Mouse (Mus musculus) stomach, postnatal 0 days (tissue): ENCODE results near the gene Grk4. TPM values are rescaled to one million over a fixed set of nuclear protein-coding genes. Genes with fewer than 3 reads are reported as not detected.

ENCODE experiments used
- ATAC-seq: fragments of 200-750 bp; cut with Nextera tagmentation; 2 replicates; pipeline ENCODE4 v1.8.0; 2017; ENCODE audit not compliant: low FRiP score, low TSS enrichment
- DNase-seq: peaks from one replicate; pipeline ENCODE4 v3.0.0-alpha.2; 2016; ENCODE audit warnings: low spot score
- H3K27ac ChIP-seq: fragments of 300-500 bp; sonication (generic); replicated peaks from 2 replicates; pipeline ENCODE4 v1.5.1; 2014; ENCODE audit warnings: mild to moderate bottlenecking, control low read depth
- H3K27me3 ChIP-seq: fragments of 300-500 bp; sonication (generic); 2 replicates; pipeline ENCODE4 v1.6.1; 2014; ENCODE audit warnings: low read length; ENCODE audit not compliant: control insufficient read depth, insufficient read depth
- H3K36me3 ChIP-seq: fragments of 300-500 bp; sonication (generic); 2 replicates; pipeline ENCODE4 v1.6.1; 2014; ENCODE audit warnings: low read length, mixed read lengths; ENCODE audit not compliant: control insufficient read depth, insufficient read depth
- H3K4me1 ChIP-seq: fragments of 300-500 bp; sonication (generic); replicated peaks from 2 replicates; pipeline ENCODE4 v1.6.1; 2014; ENCODE audit warnings: antibody characterized with exemption; ENCODE audit not compliant: control insufficient read depth, insufficient read depth
- H3K4me2 ChIP-seq: fragments of 300-500 bp; sonication (generic); replicated peaks from 2 replicates; pipeline ENCODE4 v1.6.1; 2014; ENCODE audit warnings: low read depth, mild to moderate bottlenecking, control low read depth, moderate library complexity
- H3K4me3 ChIP-seq: fragments of 300-500 bp; sonication (generic); 2 replicates; pipeline ENCODE4 v1.5.1; 2014; ENCODE audit warnings: low read depth, low read length, control low read depth
- H3K9ac ChIP-seq: fragments of 300-500 bp; sonication (generic); 2 replicates; pipeline ENCODE4 v1.6.1; 2014; ENCODE audit warnings: mild to moderate bottlenecking, low read length, control low read depth, mixed read lengths
- H3K9me3 ChIP-seq: fragments of 300-500 bp; sonication (generic); 2 replicates; pipeline ENCODE4 v1.6.1; 2016; ENCODE audit warnings: low read length; ENCODE audit not compliant: control insufficient read depth
- CTCF ChIP-seq: IDR thresholded peaks from 2 replicates; pipeline ENCODE4 v1.5.1; 2016; ENCODE audit warnings: antibody characterized with exemption, low read depth, mild to moderate bottlenecking, moderate library complexity
- EP300 ChIP-seq: optimal IDR thresholded peaks from 2 replicates; pipeline ENCODE3; 2016; ENCODE audit warnings: antibody characterized with exemption
- WGBS: fragments of 180-500 bp; shearing (Covaris S2); extraction: QIAGEN DNeasy Blood & Tissue Kit; methylation state at CpG from one replicate; pipeline ENCODE4 v1.1.7; 2014; 5-methylcytosine and 5-hydroxymethylcytosine counted together
- polyA plus RNA-seq: library from polyadenylated mRNA; unstranded; fragments of >200 nt; fragmentation: Nextera tagmentation; extraction: Ambion mirVana; gene quantifications from 2 replicates; pipeline ENCODE4 v1.2.1, GENCODE M21; 2015

Gene Grk4
- polyA plus RNA-seq, 1 experiment from 2014 or later, result 1.2 TPM

DNA sequence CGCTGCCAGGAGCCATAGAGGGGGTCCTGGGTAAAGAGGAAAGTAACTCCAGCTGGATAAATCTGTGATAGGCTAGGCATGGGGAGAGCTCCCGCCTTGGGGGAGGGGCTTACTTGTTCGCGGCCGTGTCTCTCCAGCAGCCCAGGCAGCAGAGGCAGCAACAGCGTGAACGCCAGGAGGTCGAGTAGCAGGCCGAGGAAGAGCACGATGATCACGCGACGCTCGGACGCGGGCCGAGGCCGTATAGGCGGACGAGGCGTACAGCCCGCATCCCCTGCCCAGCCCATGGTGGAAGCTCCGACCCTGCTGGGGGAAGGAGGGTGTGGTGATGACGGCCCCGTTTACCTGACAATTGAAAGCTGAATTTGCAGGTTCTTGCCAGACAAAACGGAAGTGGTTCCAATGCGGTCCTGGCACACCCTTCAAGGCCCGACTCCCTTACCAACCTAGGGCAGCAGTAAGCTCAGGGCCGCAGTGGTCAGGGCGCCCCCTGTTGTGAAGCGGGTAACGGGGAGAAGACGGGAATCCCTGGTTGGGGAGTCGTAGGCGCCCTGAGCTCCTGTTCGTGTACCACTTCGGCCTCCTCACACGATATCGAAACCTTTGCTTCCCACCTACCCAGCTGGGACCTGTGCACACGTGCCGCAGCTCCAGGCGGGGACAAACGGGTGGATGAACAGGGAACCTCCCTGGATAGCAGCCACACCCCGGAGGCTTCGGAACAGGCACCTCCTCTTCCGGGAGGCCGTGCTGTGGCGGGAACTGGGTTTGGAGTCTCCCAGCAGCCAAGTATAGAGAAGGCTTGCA is 23.5 kb upstream of the Grk4 start, which contains the start of gene Mfsd10:
Gene Mfsd10, minus strand, starts transcription at position 732 of the 807 bp plus-strand sequence.
- H3K9ac ChIP-seq, result peak within 1 kb of the TSS; percentile 74
- TF ChIP-seq CTCF (peak; percentile 67), EP300 (no peak)
- H3K27ac ChIP-seq, result peak within 1 kb of the TSS; percentile 85
- no peaks in the 10 kb centered on the region; the same call in 1 of the 2 replicates for H3K4me1 ChIP-seq
- H3K36me3 ChIP-seq, result peaks cover 20% of the 10 kb centered on the region
- peak within 1 kb of the TSS; percentile 64 for H3K4me3 ChIP-seq
- peak; percentile 88 for ATAC-seq
- under 1% methylated on average over 48 of the region's 48 CpGs for WGBS
- H3K27me3 ChIP-seq, result no peaks in the 10 kb centered on the region
- H3K4me2 ChIP-seq, result peak within 1 kb of the TSS; percentile 93
- peak; percentile 85 for DNase-seq
- H3K9me3 ChIP-seq, result no peaks in the 10 kb centered on the region

DNA sequence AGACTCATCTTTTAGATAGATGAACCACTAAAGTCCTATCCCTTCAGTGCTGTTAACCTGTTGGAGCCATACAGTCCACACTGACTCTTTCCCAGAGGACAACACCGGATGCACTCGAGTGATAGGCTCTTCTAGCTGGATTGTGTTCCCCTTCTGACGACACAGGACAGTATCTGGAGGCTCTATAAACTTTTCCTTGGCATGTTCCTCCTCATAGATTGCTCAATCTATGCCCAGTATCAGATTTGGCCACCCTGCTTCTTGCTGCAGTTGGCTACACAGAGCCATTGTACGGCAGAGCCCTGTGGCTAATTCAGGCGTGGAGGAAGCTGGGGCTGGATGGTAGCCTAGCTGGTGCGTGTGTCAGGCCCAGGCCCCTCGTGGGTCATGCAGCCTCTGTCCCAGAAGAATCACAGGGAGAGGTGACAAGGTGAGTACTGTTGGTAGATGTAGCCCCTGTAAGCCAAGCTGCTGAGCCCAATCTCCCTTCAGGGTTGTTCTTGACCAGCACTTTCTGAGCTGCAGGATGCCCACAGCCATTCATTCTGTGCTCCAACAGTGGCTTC is 22.5 kb upstream of the Grk4 start:
- peak overlapping the region; percentile 93 for H3K4me2 ChIP-seq
- no peak overlapping the region for H3K4me3 ChIP-seq
- H3K27ac ChIP-seq, result peak overlapping the region; percentile 49; the same call in 1 of the 2 replicates
- peaks cover 22% of the 10 kb centered on the region for H3K36me3 ChIP-seq
- H3K27me3 ChIP-seq, result no peaks in the 10 kb centered on the region
- no peaks in the 10 kb centered on the region; the same call in 1 of the 2 replicates for H3K4me1 ChIP-seq
- H3K9ac ChIP-seq, result no peak overlapping the region
- 76% methylated on average over 7 of the region's 7 CpGs for WGBS
- DNase-seq, result no peak
- ATAC-seq, result no peak
- TF ChIP-seq CTCF, result no peak
- TF ChIP-seq EP300, result no peak
- no peaks in the 10 kb centered on the region for H3K9me3 ChIP-seq

DNA sequence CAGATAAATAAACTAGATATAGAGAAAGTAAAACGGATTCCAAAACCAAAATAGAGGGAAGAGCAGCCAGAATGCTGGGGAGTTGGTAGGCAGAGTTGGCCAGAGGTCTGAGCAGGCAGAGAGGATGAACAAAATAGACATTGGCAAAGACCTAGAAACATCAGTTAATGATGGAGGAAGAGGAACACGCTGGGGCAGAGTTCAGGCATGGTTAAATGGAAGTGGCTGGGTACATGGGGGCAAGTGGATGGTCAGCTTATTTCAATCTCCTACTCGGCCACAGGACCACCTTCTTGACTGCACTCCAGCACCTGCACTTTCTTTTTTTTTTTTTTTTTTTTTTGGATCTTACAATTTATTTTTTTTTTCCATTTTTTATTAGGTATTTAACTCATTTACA is 18.2 kb upstream of the Grk4 start:
- Histone ChIP-seq H3K4me1 (no peaks in the 10 kb centered on the region), H3K9ac (no peak overlapping the region), H3K27ac (no peak overlapping the region), H3K27me3 (no peaks in the 10 kb centered on the region), H3K9me3 (no peaks in the 10 kb centered on the region), H3K4me2 (no peak overlapping the region), H3K4me3 (no peak overlapping the region), H3K36me3 (peaks cover 31% of the 10 kb centered on the region)
- ATAC-seq, result no peak
- no peak for DNase-seq
- no peak for TF ChIP-seq CTCF
- WGBS, result 86% methylated on average over 3 of the region's 3 CpGs

DNA sequence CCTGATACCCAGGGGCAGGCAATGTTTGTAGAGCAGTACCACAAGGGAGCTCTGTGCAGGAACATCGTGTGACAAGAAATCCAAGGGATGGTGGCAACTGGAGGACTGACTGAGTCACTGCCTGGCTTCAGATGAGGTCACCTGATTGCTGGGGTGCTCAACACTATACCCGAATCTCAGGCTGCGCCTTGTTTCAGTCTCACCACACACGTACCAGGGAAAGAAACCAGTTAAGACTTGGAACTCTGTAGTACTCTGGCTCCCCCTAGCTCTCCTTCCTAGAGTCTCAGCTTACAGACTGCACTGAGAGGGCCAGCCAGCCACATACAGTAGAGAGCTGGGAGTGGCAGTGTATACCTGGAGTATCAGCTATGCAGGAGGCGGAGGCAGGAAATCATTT is 17.2 kb upstream of the Grk4 start:
- H3K9ac ChIP-seq, result no peak overlapping the region
- no peaks in the 10 kb centered on the region for H3K9me3 ChIP-seq
- ATAC-seq (peak; percentile 94), DNase-seq (peak; percentile 74)
- peaks cover 37% of the 10 kb centered on the region for H3K36me3 ChIP-seq
- 43% methylated on average over 5 of the region's 5 CpGs for WGBS
- H3K27me3 ChIP-seq, result no peaks in the 10 kb centered on the region
- H3K4me3 ChIP-seq, result no peak overlapping the region
- H3K4me2 ChIP-seq, result no peak overlapping the region
- no peak overlapping the region for H3K27ac ChIP-seq
- no peak for TF ChIP-seq EP300
- peak; percentile 85 for TF ChIP-seq CTCF
- H3K4me1 ChIP-seq, result no peaks in the 10 kb centered on the region

DNA sequence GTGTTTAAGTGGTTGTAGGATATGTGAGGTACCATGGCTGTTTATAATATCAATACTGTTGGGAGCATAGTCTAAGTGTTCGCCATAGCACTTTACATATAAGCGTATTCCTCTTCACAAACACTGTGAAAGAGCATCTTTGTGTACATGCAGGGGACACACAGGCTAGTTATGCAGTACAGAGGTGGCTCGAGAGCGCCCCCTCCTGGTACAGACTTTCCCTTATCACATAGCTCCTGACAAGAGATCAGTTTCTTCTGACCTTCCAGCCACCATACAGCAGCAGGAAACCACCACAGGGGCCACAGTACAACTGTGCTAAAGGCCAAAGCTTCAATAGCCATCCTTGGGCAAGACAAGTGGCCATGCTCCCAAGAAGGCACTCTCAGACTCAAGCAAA is 12.6 kb upstream of the Grk4 start:
- WGBS, result 41% methylated on average over 4 of the region's 4 CpGs
- DNase-seq (peak; percentile 69), ATAC-seq (peak; percentile 43; the same call in 1 of the 2 replicates)
- Histone ChIP-seq H3K9ac (no peak overlapping the region), H3K4me1 (no peaks in the 10 kb centered on the region), H3K27ac (no peak overlapping the region), H3K36me3 (peaks cover 49% of the 10 kb centered on the region), H3K27me3 (no peaks in the 10 kb centered on the region), H3K4me2 (no peak overlapping the region), H3K9me3 (no peaks in the 10 kb centered on the region), H3K4me3 (no peak overlapping the region)
- no peak for TF ChIP-seq EP300
- peak; percentile 82 for TF ChIP-seq CTCF

DNA sequence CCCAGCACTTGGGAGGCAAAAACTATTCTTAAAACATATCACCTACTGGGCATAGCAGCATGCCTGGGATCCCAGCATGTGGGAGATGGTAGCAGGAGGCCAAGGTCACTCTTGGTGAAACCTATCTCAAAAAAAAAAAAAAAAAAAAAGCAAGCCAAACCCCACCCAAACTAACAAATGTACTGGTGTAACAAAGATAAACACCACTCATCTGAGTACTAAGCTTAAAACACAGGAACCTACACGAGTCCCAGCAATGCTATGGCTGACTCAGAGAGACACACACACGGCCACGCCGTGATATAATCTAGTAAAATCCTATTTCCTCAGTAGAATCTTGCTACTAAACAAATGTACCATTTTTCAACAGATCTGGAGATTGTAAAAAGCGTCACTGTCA is 7.2 kb upstream of the Grk4 start:
- no peak for TF ChIP-seq CTCF
- TF ChIP-seq EP300, result no peak
- no peak overlapping the region for H3K27ac ChIP-seq
- H3K9ac ChIP-seq, result no peak overlapping the region
- peaks cover 46% of the 10 kb centered on the region for H3K36me3 ChIP-seq
- no peak overlapping the region for H3K4me2 ChIP-seq
- no peak overlapping the region for H3K4me3 ChIP-seq
- DNase-seq (no peak), ATAC-seq (no peak)
- H3K27me3 ChIP-seq, result no peaks in the 10 kb centered on the region
- no peaks in the 10 kb centered on the region for H3K9me3 ChIP-seq
- WGBS, result 76% methylated on average over 5 of the region's 5 CpGs
- H3K4me1 ChIP-seq, result no peaks in the 10 kb centered on the region
